Mouse (Mus musculus): Measurements from ENCODE around the gene Atp1a1. TPM values are rescaled to one million over a fixed set of nuclear protein-coding genes. Genes with fewer than 3 reads are reported as not detected.

Gene Atp1a1
- polyA plus RNA-seq (2021; fragmentation: Nextera tagmentation) = 201 and 214 TPM in 2 replicates
- long read RNA-seq, experiment 1, transcript Atp1a1-201 (23 exons, 3,679 nt) = major isoform, 342 of 494 reads
- long read RNA-seq, experiment 1, partial matches to known transcripts = 132 of 494 reads
- long read RNA-seq, experiment 1, other reads (novel, unspliced or antisense) = 18 of 494 reads
- long read RNA-seq, experiment 2, transcript Atp1a1-201 (23 exons, 3,679 nt) = major isoform, 97 of 316 reads
- long read RNA-seq, experiment 2, transcript Atp1a1-202 (2 exons, 911 nt) = minor isoform, 8 of 316 reads
- long read RNA-seq, experiment 2, partial matches to known transcripts = 204 of 316 reads
- long read RNA-seq, experiment 2, other reads (novel, unspliced or antisense) = 7 of 316 reads

DNA sequence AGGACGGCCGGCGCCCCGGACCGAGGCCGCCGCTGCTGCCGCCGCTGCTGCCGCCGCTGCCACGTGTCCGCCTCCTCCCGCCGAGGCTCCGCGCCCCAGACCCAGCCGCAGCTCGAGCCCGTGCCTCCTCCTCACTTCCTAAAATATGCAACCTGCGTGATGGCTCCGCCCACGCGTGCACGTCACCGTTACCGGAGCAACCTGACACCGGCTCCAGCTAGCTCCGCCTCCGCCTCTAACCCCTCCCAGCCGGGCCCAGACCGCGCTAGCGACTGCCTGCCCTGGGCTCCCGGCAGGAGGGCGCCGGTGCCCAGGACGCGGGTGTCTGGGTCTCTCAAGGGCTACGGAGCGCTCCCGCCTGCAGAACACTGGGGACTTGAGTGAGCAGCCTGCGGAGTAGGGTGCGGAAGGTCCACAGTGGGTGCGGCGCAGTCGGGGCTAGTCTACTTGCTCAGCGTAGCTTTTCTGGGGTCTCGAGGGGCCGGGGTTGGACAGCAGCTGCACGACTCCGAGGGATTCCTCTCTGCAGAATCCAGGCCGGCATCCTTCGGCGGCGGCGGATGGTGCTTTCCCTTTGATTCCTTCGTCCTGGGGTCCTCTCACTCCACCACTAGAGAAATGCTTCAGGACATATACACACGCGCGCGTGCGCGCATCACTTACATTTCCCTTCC lies at the start of gene Atp1a1:
Gene Atp1a1 (minus strand): TSS at position 135 of the 674 bp plus-strand sequence.

Other genes starting within 250 kb of the Atp1a1 start
- 5.7 and 7.5 TPM in 2 replicates for gene Igsf3, start 227.6 kb downstream of the Atp1a1 start, polyA plus RNA-seq (2021; fragmentation: Nextera tagmentation)
- 0.03 and 0.05 TPM in 2 replicates for gene Mab21l3, start 244.3 kb upstream of the Atp1a1 start, polyA plus RNA-seq (2021; fragmentation: Nextera tagmentation)